Mouse (Mus musculus) brain, embryonic 18.5 days (tissue): ENCODE measurements at regions not wholly inside any gene's neighbourhood (a gene's known extent, or its start where the extent isn't known, plus 50 kb on each side); places are given as distances from the start of the nearest gene placed in this dataset.

Source experiments
- DNase-seq: peaks from one replicate; pipeline ENCODE4 v3.0.0-alpha.2; 2012; ENCODE audit warnings: low read depth, low spot score

DNA sequence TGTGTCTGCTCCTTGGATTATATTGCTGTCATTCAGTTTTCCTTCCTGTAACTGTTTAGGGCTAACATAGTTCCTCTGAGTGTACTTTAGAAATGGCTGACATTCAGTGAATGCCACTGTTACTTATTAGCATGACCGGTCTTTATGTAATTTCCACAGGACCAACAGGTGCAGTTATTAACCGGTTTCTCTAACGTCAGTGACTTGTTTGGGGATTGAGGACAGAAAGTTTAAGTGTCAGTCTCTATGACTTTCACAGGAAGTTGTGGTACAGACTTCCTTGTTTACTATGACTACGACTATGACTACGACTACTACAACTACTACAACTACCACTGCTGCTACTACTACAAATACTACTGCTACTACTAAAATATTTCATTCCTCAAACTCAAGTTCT lies 170.4 kb upstream of the Ptger4 start:
- no peak for DNase-seq

DNA sequence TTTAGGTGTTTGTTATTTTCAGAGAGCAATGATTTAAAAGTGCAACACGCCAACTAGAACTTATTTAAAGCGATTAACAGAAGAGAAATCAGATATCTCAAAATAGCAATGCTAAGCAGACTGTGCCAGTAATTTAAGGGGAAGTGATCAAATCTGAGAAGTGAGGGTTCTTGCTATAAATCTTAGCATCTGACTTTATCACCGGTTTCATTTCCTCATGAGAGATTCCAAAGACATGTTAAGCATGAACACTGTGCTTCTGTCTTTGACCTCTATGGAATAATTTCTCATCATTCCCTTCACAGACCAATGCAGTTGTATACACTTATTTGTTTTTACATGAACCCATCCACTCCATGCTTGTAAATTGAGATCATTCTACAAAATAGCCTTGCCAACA lies 172.0 kb upstream of the Ptger4 start:
- no peak for DNase-seq

DNA sequence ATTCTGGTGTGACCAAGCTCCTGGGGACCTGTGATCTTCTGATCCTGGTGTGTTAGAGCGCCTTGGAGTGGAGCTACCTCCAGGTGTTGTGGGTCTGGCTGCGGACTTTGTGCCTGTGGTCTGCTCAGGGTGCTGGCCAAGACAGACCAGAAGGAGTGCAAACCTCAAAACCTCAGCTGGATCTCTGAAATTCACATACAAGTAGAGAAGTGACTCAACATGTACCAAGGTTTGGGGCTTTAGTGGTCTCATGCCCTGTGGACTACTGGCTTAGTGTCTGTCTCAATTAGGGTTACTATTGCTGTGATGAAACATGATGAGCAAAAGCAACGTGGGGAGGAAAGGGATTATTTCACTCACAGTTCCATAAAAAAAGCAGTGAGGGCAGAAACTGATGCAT lies 182.7 kb upstream of the Ptger4 start:
- no peak for DNase-seq

DNA sequence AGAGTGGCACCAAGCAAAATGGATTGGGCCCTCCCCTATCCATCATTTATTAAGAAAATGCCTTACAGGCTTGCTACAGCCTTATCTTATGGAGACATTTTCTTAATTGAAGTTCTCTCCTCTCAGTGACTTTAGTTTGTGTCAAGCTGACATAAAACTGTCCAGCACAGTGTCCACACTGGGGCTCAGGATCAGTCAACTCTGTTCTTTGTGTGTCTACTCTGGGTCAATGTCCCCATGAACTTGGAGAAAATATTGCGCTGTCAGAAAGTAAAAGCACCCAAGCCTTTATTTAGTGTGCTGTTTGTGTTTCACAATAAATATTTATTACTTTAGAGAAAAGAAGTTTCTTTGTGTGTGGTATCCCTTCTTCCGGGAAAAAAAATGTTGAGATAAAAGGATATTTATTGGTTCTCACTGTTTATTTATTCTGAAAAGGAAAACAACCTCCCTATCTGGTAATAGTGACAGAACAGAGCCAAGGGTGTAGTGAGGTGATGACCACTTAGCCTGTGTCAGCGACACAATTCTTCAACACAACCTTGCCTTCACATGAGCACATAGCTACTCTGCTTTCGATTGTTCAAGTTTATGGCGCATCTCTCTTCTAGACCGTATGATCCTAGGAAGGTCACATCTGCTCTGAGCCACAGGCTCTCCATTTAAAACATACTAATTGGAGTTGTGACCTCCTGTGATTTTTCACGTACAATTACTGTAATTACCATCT lies 183.5 kb upstream of the Ptger4 start:
- no peak for DNase-seq

DNA sequence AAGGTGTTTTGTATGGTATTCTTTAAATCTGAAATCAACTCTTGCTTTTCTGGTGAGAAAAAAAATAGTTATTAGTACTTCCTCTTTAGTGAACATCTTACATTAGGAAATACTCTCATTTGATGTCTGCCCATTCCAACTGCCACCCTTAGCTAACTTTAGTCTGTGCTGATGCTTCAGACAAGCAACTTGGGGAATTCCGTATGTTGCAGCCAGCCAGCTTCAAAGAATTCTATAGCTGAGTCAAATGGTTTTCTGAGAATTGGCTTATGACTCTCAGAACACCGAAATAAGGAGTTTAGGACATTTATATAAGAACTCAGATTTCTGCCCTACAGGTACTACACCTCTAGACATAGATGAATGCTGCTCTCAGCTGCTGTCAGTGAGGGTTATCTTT lies 188.0 kb upstream of the Ptger4 start:
- DNase-seq: no peak

DNA sequence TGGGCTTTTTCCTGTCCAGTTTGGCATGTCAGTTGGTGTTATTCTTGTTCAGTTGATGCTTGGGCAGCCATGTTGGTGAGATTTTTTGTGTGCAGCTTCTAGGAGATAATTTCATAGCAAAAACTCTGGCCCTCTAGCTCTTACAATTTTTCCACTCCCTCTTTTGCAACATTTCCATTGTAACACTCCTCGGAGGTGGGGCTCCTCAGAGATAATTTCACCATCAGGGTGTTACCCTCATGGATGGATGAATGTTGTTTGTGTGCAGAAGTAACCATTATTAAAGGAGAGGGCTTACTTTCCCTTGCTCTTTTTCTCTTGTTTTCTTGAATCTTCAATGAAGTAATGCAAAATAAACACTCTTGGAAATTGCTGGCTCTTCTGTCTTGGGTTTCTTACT lies 193.0 kb upstream of the Ptger4 start:
- no peak for DNase-seq

DNA sequence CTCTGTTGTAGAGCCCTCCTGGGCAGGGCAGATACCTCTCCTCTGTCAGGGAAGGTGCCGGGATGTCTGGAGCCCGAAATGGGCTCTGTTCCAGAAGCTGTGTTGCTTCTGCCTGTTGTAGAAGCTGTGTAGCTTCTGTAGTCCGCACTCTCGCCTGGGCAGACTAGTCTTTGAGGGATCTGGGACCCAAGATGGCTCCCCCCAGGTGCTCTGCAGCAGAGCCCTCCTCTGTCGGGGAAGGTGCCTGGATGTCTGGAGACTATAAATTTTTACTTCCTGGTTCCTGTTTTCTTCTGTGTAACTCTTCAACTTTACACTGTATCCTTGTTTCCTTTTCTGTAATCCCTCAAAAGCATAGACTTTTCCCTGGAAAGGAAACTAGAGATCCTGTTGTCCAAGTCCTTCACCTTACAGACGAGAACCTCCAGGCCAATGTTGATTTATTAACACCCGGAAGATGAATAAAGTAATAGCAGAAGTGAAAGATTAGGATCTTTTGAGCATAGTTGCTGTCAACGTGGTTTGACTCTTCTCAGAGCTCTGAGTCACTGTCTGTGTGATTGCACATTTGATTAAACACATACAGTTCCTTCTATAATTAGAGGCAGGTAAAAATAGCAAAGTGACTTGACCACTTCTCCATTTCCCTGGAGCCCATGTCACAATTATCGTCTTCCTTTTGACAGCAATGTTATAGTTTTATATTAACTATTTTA lies 202.2 kb upstream of the Ptger4 start:
- DNase-seq: no peak

DNA sequence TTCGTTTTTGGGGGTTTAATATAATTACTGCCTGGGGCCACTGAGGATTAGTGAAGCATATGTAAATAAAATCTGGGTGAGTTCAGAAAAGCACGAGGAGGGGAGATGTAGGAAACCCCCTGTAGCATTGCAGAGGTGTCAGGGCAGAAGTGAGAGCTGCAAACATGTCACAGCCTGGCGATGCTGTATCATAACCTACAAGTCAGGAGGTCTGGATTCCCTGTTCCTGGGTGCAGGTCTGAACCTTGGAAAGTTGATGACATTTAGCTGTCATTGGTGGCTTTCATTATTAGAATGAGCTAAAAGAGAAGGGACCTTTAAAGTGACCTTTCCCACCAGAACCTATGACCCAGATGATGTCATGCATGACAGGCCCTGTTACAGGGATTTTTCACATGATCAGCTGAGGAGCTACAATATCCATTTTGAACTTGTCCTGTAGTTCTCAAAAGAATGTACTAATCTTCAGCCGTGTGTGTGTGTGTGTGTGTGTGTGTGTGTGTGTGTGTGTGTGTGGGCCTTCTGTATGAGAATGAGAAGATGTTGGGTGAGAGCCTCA lies 202.8 kb upstream of the Ptger4 start:
- no peak for DNase-seq

DNA sequence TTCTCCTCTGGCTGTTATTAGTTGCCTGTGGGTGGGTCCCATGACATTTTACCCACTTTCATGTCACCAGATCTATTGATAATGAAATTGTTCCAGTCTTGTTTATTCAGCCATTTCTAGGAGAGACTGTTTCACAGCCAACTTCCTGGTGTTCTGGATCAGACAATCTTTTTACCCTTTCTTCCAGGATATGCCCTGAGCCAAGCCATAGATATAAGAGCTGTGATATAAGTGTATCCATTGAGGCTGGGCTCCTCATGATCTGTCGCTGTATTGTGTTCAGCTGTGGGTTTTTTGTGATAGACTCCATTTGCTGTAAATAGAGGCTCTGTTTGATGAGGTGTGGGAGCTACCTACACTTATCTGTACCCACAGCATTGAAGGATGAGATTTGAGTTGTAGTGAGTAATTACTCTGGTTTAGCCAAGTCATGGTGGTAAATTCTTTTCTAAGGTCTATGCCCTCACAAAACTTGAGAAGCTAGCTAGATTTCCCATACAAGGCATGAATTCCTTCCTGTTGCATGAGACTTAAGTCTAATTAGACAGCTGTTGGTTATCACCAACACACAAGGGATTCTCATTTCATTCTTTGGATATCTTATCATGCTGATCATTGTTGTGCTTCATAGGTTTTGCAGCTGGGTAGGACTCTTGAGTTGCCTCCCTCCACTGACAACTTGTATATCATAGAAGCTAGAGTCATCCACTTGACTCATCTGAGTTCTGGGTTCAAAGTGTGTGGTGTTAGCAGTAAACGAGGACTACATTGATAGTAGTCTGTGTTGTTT lies 203.9 kb upstream of the Ptger4 start:
- no peak for DNase-seq

DNA sequence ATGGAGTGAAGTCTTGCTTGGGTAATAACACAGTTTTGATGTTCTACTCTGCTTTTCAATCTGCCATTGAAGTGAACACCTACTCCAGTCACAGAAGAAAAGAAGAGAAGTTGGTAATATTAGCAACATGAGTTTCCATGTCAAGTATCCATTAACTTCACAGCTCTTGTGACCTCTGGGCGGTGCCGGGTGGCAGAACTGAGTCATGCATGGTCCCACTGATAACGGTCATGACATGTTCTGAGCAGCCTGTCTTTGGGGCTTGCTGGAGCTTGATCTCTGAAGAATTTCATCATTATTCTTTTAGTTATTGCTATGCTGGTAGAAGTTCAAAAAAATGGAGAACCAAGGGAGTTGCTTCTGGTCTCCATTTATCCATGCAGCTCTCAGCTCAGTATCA lies 215.1 kb upstream of the Ptger4 start:
- DNase-seq: no peak

DNA sequence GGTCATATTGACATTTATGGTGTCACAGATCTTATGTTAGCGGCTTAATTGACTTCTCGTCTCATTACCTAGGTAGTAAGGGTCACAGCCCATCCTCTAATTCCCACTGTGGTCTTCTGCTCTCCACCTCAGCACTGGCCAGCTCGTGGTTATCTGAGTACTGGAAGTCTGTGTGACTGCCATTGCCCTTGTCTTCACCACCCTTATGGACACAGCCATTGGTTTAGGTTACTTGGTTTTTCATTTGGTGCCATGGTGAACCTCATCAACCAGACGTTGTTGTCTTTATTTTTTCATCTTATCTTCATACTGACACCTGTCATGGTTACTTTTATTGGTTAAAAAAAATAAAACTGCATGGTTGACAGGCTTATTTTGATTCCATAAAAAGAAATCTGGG lies 215.6 kb upstream of the Ptger4 start:
- DNase-seq: no peak

DNA sequence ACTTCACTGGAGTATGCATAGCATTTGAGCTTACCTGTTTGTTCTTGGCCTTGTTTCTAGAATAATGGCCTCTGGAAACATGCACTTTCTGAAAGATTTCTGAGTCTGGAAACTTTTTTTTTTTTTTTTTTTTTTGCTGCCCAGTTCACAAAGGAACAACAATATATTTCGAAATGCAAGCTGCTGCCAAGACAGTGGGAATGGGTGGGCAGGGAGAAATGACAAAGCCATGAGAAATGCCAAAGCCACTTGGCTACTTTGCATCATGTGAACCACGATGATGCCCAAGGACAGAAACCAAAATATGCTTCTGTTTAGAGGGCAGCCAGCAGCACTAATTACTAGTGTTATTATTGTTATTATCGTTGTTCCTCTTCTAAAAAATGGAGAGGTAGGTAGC lies 218.7 kb upstream of the Ptger4 start:
- no peak for DNase-seq

DNA sequence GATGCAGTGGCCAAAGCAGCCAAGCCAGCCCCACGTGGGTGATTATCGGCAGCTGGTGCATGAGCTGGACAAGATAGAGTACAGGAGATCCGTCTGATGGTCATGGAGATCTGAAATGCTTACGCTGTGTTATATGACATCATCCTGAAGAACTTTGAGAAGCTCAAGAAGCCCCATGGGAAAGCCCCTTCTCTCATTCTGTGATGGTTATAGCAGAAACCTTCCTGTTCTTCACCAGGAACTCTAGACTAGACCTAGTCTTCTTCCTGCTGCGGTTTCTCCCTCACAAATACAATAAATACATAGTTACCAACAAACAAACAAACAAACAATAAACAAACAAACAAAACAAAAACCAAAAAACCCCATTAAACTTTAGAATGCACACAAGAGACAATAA lies 220.7 kb upstream of the Ptger4 start:
- no peak for DNase-seq

DNA sequence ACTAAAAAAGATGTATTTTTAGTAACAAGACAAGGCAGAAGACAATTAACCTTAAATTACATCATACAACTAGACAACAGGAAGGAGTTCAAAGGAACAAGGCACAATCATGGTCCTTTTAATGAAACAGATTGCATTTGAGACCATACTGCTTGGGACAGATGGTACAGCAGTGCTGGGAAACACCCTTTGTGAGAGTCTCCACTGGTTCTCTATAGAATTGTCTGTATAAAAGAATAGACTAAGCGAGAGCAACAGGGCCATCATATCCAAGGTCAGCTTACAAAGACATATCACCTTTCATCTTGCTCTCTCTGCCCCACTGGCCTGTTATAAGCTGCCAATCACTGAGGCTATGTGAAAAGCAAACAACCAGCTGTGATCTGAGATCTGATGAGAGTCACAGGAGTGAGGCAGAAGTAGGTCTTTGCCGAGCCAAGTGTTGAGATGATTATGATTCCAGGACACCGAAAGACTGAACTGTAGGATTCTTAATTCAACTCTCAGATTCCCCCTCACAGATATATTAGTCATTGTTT lies 224.6 kb upstream of the Ptger4 start:
- DNase-seq: no peak

DNA sequence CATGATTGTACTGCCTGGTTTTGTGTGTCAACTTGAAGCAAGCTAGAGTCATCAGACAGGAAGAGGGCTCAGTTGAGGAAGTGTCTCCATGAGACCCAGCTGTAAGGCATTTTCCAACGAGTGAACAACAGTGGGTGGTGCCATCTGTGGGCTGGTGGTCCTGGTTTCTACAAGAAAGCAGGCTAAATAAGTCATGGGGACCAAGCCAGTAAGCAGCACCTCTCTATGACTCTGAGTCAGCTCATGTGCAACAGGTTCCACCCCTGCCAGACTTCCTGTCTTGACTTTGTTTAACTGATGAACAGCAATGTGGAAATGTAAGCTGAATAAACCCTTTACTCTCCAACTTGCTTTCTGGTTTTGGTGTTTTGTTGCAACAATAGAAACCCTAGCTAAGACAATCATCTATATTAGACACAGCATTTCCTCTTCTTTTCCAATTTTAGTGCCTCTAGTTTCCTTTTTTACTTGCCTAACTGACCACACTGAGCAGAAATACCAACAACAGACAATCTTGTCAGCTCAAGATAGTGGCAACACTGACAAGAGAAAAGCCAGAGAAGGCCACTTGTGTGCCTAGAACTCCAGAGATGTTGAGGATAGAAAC lies 231.5 kb upstream of the Ptger4 start:
- DNase-seq: no peak

DNA sequence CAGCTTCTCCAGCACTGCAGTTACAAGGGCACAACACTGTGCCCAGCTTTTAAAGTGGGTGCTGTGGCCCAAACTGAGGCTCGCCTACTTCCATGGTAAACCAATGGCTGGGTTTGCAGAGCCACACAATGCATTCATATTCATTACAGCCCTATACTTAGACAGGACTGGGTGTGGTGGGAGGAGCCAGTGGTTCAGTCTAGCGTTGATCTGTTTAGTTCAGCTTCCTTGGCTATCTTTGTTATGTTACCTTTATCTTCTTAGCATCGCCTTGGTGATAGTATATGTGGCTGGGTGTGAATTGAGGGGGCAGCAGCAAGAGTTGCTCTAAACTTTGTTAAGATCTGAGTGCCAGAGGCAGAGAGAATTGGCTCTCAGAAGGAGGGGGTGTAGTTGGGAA lies 249.3 kb upstream of the Ptger4 start:
- no peak for DNase-seq

DNA sequence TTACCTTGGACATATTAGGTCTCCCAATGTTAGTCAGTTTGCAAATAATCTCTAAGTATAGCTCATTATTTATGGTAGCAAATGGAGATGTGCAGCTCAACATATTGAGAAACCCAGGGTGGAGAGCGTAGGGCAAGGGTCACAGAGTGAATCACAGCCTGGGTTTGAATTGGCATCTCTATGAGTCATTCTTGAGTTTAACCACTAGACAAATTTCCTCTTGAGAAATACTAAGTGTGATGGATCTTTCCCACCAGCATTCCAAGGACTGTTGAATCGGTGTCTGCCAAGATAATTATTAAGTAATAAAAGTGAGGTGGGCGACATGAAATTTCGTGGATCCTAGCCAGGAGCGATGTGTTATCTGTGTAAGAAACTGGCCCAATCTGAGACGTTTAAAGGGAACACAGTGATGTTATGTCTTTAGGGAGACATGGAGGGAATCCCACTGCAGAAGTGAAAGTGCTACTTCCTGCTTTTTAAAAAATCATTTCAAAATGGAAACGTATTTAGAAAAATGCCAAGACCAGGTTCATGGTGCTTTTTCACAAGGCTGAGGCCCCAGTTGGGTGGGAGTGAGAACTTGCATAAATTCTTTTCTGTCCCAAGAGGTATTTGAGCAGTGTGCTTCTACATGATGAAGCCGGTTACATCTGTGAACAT lies 251.3 kb upstream of the Ptger4 start:
- no peak for DNase-seq

DNA sequence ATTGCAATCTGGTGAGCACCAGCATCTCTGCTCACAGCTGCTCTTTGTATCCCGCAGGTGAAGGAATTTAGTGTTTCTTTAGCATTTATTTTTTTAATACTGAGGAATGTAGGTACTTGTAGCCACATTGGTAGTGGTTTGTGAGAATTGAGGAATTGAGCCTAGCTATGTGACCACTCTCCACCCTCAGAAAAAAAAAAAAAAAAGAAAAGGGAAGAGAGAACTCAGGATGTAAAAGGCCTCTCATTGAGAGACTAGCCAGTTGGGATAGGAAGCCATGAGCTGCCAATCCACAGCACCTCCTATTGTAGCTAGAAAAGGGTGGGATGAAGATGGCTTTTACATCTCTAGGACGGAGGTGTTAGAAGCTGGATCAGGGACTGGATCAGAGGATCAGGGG lies 252.0 kb upstream of the Ptger4 start:
- DNase-seq: no peak

DNA sequence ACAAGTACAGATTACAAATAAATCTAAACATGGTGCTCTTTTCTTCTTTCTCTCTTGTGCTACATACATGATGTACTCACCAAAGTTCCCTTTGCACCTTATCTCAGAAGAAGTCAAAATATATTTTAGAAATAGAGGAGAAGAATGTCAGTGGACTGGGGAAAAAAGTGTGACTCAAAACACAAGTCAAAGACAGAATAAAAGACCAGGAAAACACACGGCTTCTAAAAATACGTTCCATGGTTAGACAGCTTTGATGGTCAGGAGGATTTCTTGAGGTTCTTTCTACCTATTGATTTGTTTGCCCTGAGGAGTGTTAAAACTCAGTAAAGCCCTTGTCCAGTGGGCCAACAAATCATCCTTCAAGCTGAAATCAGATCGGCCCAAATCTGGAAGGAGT lies 260.5 kb upstream of the Ptger4 start:
- DNase-seq: no peak

DNA sequence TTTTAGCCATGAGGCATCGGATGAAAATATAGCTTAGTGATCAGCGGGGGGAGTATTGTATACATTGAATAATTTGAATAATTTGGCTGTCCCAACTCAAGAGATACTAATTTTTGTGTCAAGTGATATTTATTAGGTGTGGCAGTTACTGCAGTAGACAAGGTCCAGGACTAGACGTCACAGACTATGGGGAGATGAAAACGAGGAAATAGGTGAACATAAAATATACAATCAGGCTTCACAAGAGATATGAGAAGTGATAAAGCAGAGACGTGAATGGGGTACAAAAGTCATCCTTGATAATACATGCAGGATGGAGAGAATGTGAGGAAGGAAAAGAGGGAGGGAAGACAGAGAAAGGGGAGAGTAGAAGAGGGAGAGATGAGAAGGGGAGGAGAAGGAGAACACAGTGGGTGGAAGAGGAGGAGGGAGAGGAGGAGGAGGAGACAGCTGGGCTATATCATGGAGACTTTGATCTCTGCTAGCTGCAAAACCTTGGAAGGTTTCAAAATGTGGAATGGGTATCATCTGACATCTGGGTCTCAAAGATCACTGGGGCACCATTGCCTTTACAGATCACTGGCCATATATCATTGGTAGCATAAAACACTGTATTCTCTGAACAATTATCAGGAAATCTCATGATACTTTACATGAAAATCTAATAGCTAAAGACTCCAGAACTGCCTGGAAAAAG lies 263.0 kb upstream of the Ptger4 start:
- DNase-seq: no peak

DNA sequence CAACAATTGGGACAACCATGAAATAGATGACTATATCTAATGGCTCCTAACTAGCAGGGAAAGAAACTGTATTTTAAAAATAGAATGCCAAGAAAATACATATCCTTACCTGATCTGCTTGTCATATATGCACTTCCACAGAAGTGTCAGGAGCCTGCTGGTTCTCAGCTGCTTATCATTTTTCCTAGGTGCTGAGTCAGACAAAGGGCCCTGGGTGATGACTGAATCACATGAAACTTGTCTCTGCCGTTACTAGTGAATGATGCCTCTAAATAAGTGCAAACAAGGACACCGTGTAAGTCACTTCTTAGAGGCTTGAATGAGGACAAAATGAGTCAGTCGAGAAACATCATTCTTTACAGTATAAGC lies 263.5 kb upstream of the Ptger4 start:
- DNase-seq: no peak
